Mouse (Mus musculus): Measurements from ENCODE around the gene 1700020D05Rik.

DNA sequence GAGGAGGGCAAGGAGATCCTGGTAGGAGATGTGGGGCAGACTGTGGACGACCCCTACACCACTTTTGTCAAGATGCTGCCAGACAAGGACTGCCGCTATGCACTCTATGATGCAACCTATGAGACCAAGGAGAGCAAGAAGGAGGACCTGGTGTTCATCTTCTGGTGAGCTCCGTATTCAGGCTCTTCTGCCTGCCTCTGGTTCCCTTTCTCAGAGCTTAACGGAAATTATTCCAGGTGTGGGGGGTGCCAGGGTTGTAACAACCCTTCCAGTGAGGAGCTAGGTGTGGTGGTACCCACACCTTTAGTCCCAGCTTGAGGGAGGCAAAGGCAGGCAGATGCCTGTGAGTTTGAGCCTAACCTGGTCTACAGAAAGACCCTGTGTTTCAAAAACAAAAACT is 10.9 kb downstream of the 1700020D05Rik start:
- no peak for TF ChIP-seq CTCF (IDR thresholded peaks at IDR 0.05; ENCODE audit: borderline replicate concordance, insufficient read depth, low read depth, low read length)
- TF ChIP-seq POLR2A (IDR thresholded peaks at IDR 0.05; ENCODE audit: borderline replicate concordance, insufficient read depth, low read length), result no peak
